Mouse (Mus musculus): ENCODE results near the gene Kdsr. TPM values are rescaled to one million over a fixed set of nuclear protein-coding genes. Genes with fewer than 3 reads are reported as not detected.

Gene Kdsr
- 27.3 TPM for polyA plus RNA-seq (2017; shearing (Covaris generic))

DNA sequence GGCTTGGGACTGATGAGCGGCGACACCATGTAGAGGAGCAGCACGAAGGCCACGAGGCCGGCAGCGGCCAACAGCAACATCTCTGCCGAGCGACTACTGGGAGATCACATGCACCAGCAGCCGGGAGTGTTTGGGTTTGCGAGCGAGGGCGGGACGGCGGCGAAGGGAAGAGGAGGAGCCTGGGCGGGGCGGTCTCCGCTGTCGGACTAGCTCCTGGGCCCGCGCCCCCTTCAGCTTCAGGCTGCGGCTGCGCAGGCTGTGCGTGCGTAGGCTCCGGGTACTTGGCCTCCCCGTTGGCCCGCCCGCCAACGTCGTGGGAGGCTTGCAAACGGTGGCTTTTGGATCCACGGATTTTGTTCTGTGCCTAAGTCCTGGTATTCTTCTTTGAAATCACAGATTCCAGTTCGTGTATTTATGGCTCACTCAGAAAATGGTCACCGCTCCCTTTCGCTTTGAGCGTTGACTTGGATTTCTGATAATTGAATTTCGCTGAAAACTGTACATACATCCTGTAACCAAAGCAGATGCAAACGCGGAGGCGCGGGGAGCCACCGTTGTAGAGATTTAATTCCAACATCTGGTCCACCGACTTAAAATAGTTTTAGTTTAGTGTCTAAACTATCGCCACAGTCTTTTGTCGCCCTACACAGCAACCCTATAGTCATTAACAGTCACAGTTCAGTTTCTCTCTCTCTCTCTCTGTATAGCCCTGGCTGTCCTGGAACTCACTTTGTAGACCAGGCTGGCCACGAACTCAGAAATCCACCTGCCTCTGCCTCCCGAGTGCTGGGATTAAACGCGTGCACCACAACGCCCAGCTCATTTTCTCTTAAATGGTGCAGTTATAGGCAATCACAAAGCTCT, at the start of gene Kdsr:
Gene Kdsr, minus strand, starts transcription at position 156 of the 864 bp plus-strand sequence.

GRCm38 (mm10) chr1:106796542-106796924, 37.0 kb upstream of the Kdsr start, which contains the start of gene Vps4b:
Vps4b (minus strand) TSS chr1:106796728.

DNA sequence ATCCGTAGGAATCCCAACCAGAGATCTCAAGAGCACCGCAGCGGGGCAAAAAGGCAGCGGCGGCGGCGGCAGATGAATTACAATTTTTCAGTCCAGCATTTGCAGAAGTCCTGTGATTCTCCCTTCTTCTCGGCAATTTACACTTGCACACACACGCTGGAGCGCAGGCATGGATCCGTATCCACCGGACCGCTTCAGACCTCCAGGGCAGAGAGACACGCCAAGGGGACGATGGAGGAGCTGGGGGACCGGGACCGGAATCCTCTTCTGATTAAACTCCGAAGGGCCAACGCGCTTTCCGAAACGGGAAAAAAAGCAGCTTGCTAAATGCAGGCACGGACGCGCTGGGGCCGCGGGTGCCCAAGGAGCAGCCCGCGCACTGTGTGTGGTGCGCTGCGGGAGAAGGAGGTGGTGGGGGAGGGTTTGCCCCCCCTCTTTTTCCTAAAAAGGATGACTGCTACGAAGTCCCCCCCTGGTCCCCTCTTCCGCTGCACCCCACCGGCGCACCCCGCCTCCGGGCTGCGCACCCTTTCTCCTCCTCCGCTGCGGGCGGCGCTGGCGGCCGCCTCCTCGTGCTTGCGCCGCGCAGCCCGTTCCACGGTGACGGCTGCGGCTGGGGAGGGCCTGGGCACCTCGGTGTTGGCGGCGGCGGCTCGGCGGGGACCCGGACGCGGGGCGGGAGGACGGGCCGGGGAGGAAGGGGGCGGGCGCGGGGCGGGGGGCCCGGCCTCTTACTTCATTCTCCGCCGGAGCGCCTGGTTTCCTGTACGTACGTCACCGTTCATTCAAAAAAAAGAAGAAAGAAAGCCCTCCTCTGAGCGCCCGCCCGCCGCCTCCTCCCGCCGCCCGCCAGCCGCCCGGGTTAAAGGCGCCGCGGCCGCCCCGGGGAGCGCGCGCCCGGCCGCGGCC, 45.7 kb downstream of the Kdsr start, which contains the start of gene Bcl2:
Gene Bcl2, minus strand, starts transcription at position 654 of the 909 bp plus-strand sequence.

Other genes starting within 250 kb of the Kdsr start
- 160 TPM for gene Bcl2, start 45.5 kb downstream of the Kdsr start, polyA plus RNA-seq (2017; shearing (Covaris generic))
- 133 TPM for gene Vps4b, start 37.0 kb upstream of the Kdsr start, polyA plus RNA-seq (2017; shearing (Covaris generic))
- not detected for gene Serpinb5, start 101.4 kb upstream of the Kdsr start, polyA plus RNA-seq (2017; shearing (Covaris generic))
- gene Serpinb12, start 174.7 kb upstream of the Kdsr start, polyA plus RNA-seq (2017; shearing (Covaris generic)), result not detected
- not detected for gene Serpinb13, start 221.3 kb upstream of the Kdsr start, polyA plus RNA-seq (2017; shearing (Covaris generic))

All from activated CD4-positive, CD25-positive, alpha-beta regulatory T cell, adult 9 weeks (primary cell).